Comparison of ENCODE assay signal across 24 mouse cellular contexts in the genomic region with DNA sequence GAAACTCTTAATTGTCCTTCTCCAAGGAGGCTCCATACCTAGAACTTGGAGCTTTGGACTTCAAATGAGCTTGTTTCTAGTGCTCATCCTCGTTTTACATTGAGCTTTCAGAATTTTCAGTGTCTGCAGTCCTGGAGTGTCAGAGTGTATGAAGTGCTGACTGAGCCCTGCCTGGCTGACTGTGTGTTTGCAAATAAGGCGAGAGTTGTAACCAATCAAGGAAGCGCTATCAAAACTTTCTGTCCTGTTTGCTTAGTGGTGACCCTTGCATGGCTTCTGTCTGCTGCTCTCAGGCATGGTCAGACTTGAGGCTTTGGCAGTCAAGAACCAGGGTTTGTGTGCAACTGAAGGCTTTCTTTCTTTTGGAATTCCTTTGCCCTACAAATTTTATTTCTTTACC. TPM values are rescaled to one million over a fixed set of nuclear protein-coding genes. Genes with fewer than 3 reads are reported as not detected.
A peak's percentile ranks its signal among the peaks of the same experiment; 100 is the strongest.
DNase-seq lines count a peak whose midpoint lies in the region; ATAC-seq and TF ChIP-seq lines count a peak whose summit lies in the region.
"Had no signal": no experiment of that assay in that cellular context is flagged by ENCODE, and none has a peak within 500 bp of the region (broad histone marks: within the 10 kb centered on the region; RNA-seq: fewer than 3 reads in every experiment).

No protein-coding gene starts in this region.

- 34% methylated on average over 3 of the region's 3 CpGs for WGBS in lung, embryonic 15.5 days
- WGBS in lung, adult 2 months = 43% methylated on average over 3 of the region's 3 CpGs
- 36% methylated on average over 3 of the region's 3 CpGs for WGBS in lung, postnatal 0 days

- peak; percentile 49; the same call in 1 of the 2 replicates for ATAC-seq in lung, embryonic 15.5 days (ENCODE audit: borderline replicate concordance, extremely low read depth, low FRiP score, low TSS enrichment)
- ATAC-seq in lung, postnatal 0 days = peak; percentile 80
- ATAC-seq: CD4-positive, CD25-positive, alpha-beta regulatory T cell, adult 4 months; forebrain, embryonic 15.5 days had no signal

- TF ChIP-seq POLR2A in lung, adult 2 months (IDR thresholded peaks at IDR 0.05; ENCODE audit: borderline replicate concordance, extremely low read depth, low read depth, low read length) = no peak

- TF ChIP-seq CTCF in lung, adult 2 months (IDR thresholded peaks at IDR 0.05; ENCODE audit: insufficient read depth, low read length) = no peak
- no peak for TF ChIP-seq CTCF in lung, postnatal 0 days (IDR thresholded peaks at IDR 0.05)

- no peaks in the 10 kb centered on the region for H3K36me3 ChIP-seq in lung, embryonic 15.5 days
- no peaks in the 10 kb centered on the region for H3K36me3 ChIP-seq in lung, postnatal 0 days (ENCODE audit: insufficient read depth, low read length)
- H3K36me3 ChIP-seq: embryonic facial prominence, embryonic 10.5 days; embryonic facial prominence, embryonic 13.5 days; forebrain, embryonic 12.5 days; forebrain, embryonic 15.5 days; hindbrain, embryonic 12.5 days had no signal

- H3K9me3 ChIP-seq in lung, embryonic 15.5 days = no peaks in the 10 kb centered on the region
- H3K9me3 ChIP-seq in lung, postnatal 0 days (ENCODE audit: low read length) = no peaks in the 10 kb centered on the region
- H3K9me3 ChIP-seq: embryonic facial prominence, embryonic 10.5 days; embryonic facial prominence, embryonic 13.5 days; forebrain, embryonic 12.5 days; forebrain, embryonic 15.5 days; hindbrain, embryonic 12.5 days had no signal

- no peak overlapping the region for H3K4me3 ChIP-seq in lung, embryonic 15.5 days
- H3K4me3 ChIP-seq in lung, adult 2 months (replicated peaks; ENCODE audit: extremely low read depth, low read depth, low read length) = no peak overlapping the region
- no peak overlapping the region for H3K4me3 ChIP-seq in lung, postnatal 0 days (ENCODE audit: low read depth, low read length)
- H3K4me3 ChIP-seq: embryonic facial prominence, embryonic 10.5 days; embryonic facial prominence, embryonic 13.5 days; erythroblast, embryonic 14.5 days; forebrain, embryonic 12.5 days; forebrain, embryonic 15.5 days; hindbrain, embryonic 12.5 days had no signal

- H3K4me2 ChIP-seq in lung, embryonic 15.5 days = no peak overlapping the region
- H3K4me2 ChIP-seq in lung, postnatal 0 days (replicated peaks; ENCODE audit: low read depth, low read length) = no peak overlapping the region
- H3K4me2 ChIP-seq: embryonic facial prominence, embryonic 13.5 days; forebrain, embryonic 12.5 days; forebrain, embryonic 15.5 days; heart, embryonic 11.5 days; hindbrain, embryonic 12.5 days had no signal

- TF ChIP-seq EP300 in lung, postnatal 0 days (IDR thresholded peaks at IDR 0.05) = no peak

- no peak overlapping the region; the same call in 1 of the 2 replicates for H3K27ac ChIP-seq in lung, embryonic 15.5 days
- 0 out of 2 replicates have a peak overlapping the region, but pooled peaks have one; percentile 32 for H3K27ac ChIP-seq in lung, postnatal 0 days (ENCODE audit: low read length)
- H3K27ac ChIP-seq: embryonic facial prominence, embryonic 10.5 days; embryonic facial prominence, embryonic 13.5 days; forebrain, embryonic 12.5 days; forebrain, embryonic 15.5 days; hindbrain, embryonic 12.5 days had no signal

- H3K9ac ChIP-seq in lung, embryonic 15.5 days = no peak overlapping the region
- no peak overlapping the region for H3K9ac ChIP-seq in lung, postnatal 0 days (replicated peaks; ENCODE audit: low read depth)
- H3K9ac ChIP-seq: embryonic facial prominence, embryonic 13.5 days; forebrain, embryonic 12.5 days; forebrain, embryonic 15.5 days; hindbrain, embryonic 12.5 days had no signal

- no peak for DNase-seq in lung, adult 2 months
- DNase-seq in lung, postnatal 0 days (ENCODE audit: low spot score) = peak; percentile 50
- peak; percentile 4 for DNase-seq in lung, postnatal 14 days
- DNase-seq in lung, postnatal 4 days = peak; percentile 6 to 59
- DNase-seq in embryo, embryonic 10.5 days (ENCODE audit: low spot score) = no peak
- no peak for DNase-seq in layer of hippocampus, adult 9-11 months
- DNase-seq in left cerebral cortex, adult 11 months (ENCODE audit: low spot score) = no peak
- DNase-seq: adrenal gland, postnatal 14 days; cerebellum, adult 11 months; cerebellum, adult 2 months; cerebellum, adult 9-11 months; cerebellum, postnatal 25 days; embryo, embryonic 11 days; gastrocnemius, postnatal 25 days had no signal

- no peaks in the 10 kb centered on the region for H3K4me1 ChIP-seq in lung, embryonic 15.5 days
- H3K4me1 ChIP-seq in lung, adult 2 months (ENCODE audit: control insufficient read depth, insufficient read depth, low read length) = no peaks in the 10 kb centered on the region
- no peaks in the 10 kb centered on the region; the same call in 1 of the 2 replicates for H3K4me1 ChIP-seq in lung, postnatal 0 days (ENCODE audit: insufficient read depth, low read depth, low read length)
- H3K4me1 ChIP-seq: embryonic facial prominence, embryonic 10.5 days; embryonic facial prominence, embryonic 13.5 days; forebrain, embryonic 12.5 days; forebrain, embryonic 15.5 days; hindbrain, embryonic 12.5 days had no signal

- no peaks in the 10 kb centered on the region for H3K27me3 ChIP-seq in lung, embryonic 15.5 days
- H3K27me3 ChIP-seq in lung, postnatal 0 days (replicated peaks; ENCODE audit: insufficient read depth, low read length) = no peaks in the 10 kb centered on the region
- H3K27me3 ChIP-seq: embryonic facial prominence, embryonic 13.5 days; forebrain, embryonic 12.5 days; forebrain, embryonic 15.5 days; hindbrain, embryonic 12.5 days had no signal

RNA-seq across cellular contexts. Expression of a gene that starts 11.7 kb away (rescaled TPM):
- polyA plus RNA-seq in lung, embryonic 15.5 days (2015; fragmentation: Nextera tagmentation; extraction: Ambion mirVana) = 7.8 and 8.8 TPM in 2 replicates
- 1.4 and 2.6 TPM in 2 replicates for polyA plus RNA-seq in lung, adult 2 months (2012; rRNA removed)
- polyA plus RNA-seq in lung, postnatal 0 days (2015; fragmentation: Nextera tagmentation; extraction: Ambion mirVana) = 5.6 and 8.1 TPM in 2 replicates
- polyA plus RNA-seq: erythroblast, embryonic 14.5 days had no signal

RNA-seq across cellular contexts. Expression of a gene that starts 31.2 kb away (rescaled TPM):
- 84.7 and 86.0 TPM in 2 replicates for polyA plus RNA-seq in lung, embryonic 15.5 days (2015; fragmentation: Nextera tagmentation; extraction: Ambion mirVana)
- 0.06 and 0.34 TPM in 2 replicates for polyA plus RNA-seq in lung, adult 2 months (2012; rRNA removed)
- 4.2 and 7.8 TPM in 2 replicates for polyA plus RNA-seq in lung, postnatal 0 days (2015; fragmentation: Nextera tagmentation; extraction: Ambion mirVana)
- polyA plus RNA-seq: adrenal gland, adult 2 months had no signal

Comparison
In these comparisons a context has a peak if more than half of its experiments do, and no peak if none do; other contexts are left out.
1. DNase-seq: peak in lung, postnatal 0 days (single experiment), lung, postnatal 14 days (single experiment) and lung, postnatal 4 days (2 of 2); none in lung, adult 2 months (single experiment), embryo, embryonic 10.5 days (single experiment), layer of hippocampus, adult 9-11 months (single experiment) and left cerebral cortex, adult 11 months (single experiment).